Mouse (Mus musculus) splenic B cell, adult 2 months (primary cell): Measurements from ENCODE around the gene F10.

ENCODE experiments used
- DNase-seq: peaks from one replicate; pipeline ENCODE4 v3.0.0-alpha.2; 2011; ENCODE audit warnings: low read depth, low spot score
- H3K27me3 ChIP-seq: 2 replicates; pipeline ENCODE4 v1.6.1; 2012; ENCODE audit warnings: mild to moderate bottlenecking, low read length, moderate library complexity, mixed read lengths; ENCODE audit not compliant: control insufficient read depth, poor library complexity, insufficient read depth, severe bottlenecking
- H3K36me3 ChIP-seq: 2 replicates; pipeline ENCODE4 v1.6.1; 2012; ENCODE audit warnings: mild to moderate bottlenecking, low read length, moderate library complexity, mixed read lengths; ENCODE audit not compliant: control insufficient read depth, poor library complexity, insufficient read depth, severe bottlenecking

F10 gene

DNA sequence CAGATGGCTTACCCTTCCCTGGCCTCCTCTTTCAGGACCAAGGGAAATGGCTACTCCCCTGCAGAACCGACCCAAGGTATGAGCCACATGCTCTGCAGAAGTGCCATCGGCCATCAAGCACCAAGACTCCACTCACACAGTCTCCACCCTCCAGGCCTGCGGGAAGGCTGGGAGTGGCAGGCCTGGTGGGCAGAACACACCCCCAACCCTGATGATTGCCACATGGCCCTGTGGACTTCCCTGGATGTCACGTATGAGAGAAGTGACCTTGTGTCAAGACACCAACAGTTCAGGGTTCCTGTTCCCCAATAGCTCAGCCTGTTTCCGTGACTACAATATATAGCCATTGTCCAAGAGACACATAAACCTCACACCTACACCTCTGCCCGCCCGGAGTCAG lies at the start of gene F10:
F10 (plus strand) TSS at position 294 of the 400 bp plus-strand sequence.
- no peaks in the 10 kb centered on the region for H3K36me3 ChIP-seq
- no peaks in the 10 kb centered on the region for H3K27me3 ChIP-seq
- no peak for DNase-seq

DNA sequence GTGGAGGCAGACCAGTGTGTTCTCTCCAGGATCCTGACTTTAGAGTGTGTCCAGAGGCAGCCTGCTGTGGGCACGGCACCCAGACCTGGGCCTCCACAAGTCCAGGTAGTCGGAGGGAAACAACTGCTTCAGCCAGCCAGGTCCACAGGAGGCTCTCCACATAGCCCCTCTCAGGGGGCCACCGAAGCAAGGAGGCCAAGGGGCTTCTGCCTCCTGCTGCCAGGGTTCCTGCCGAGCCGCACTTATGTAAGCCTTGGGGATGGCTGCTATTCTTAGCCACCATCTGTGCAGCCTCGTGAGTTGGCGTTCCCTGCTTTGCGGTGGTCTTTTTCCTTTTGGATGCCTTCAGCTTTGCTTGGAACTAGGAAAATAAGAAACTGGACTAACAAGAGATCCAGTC lies 49.5 kb upstream of the F10 start:
- H3K36me3 ChIP-seq, result no peaks in the 10 kb centered on the region
- no peak for DNase-seq
- no peaks in the 10 kb centered on the region for H3K27me3 ChIP-seq

DNA sequence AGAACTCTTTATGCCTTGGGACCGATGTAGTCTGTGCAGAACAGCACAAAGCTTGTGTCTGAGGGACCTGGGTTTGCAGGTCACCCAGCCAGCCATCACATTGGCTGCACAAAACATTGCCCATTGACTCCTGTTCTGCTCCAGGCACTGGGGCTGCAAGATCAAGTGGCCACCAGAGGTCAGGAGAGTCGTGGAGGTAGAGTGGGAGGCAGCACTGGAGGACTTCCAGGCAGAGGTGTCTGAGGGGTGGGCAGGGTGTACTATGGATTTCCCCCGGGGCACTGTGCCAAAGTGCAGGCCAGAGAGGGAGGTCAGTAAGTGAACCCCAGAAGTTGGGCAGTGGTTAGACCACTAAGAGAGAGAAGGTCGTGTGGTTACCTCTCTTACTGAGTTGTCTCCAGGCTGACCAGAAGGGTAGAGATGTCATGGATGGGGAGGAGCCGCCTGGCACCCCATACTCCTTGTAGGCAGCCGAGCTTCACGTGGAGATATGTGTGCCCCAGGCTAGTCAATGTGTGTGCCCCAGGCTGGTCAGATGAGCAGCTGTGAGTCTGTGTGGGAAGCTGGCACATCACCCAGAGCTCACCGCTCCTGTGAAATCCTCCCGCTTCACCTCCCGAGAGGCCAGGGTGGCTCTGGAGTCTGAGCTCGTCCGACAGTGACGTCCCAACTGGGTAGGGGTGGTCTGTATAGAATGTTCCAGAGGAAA lies 48.2 kb upstream of the F10 start:
- Histone ChIP-seq H3K36me3 (no peaks in the 10 kb centered on the region), H3K27me3 (no peaks in the 10 kb centered on the region)
- no peak for DNase-seq

DNA sequence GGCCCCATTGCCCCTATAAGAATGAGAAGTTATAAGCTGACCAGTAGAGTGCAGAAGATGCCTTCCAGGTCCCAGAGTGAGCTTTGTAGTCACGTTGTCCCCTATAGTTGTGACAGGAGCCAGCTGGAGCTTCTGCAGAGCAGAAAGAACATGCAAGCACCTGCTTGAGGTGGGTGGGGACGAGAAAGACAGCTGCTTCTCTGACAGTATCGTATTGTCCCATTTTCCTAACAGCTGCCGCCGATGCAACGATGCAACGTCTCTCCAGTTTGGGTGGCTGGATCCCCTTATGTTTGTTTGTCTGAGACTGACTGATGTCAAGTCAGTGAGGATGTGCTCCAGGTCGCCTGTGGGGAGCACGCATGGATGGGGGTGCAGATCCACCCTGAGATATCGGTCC lies 45.7 kb upstream of the F10 start:
- Histone ChIP-seq H3K36me3 (no peaks in the 10 kb centered on the region), H3K27me3 (no peaks in the 10 kb centered on the region)
- no peak for DNase-seq

DNA sequence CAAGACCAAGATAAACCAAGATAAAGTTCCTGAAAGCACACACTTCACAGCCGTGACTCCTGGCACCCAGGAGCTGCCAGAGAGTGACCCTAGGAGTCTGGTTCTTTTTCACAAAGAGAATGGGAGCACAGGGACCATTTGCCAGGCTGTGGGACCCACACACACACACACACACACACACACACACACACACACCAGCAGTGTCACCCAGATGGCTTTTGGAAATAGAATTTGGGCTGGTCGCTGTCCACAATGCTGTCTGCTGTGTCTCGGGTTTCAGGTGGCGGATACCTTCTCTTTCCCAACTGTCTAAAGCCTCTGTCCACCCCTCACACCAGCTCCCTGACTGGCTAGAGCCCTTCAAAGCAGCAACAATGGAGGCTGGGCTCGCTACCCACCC lies 42.6 kb upstream of the F10 start:
- no peak for DNase-seq
- no peaks in the 10 kb centered on the region for H3K36me3 ChIP-seq

DNA sequence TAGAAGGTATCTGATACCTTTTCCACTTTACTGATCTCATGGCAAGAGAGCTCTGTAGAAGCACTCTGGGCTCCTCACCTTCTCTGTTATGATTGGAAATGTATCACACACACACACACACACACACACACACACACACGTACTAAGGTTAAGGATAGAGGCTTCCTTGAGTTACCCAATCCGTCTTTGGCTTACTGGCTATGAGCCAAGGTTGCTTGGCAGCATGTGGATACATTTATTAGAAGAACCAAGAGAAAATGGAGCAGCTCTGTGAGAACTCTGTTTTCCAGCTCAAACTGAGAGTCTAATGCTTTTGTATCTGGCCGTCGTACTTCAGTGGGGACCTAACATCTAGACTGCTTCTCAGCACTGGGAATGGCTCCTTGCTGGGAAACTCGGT lies 41.6 kb upstream of the F10 start:
- H3K27me3 ChIP-seq, result no peaks in the 10 kb centered on the region
- DNase-seq, result no peak
- no peaks in the 10 kb centered on the region for H3K36me3 ChIP-seq

More for the DNA sequence above, 42.6 kb upstream of the F10 start:
- H3K27me3 ChIP-seq, result no peaks in the 10 kb centered on the region

DNA sequence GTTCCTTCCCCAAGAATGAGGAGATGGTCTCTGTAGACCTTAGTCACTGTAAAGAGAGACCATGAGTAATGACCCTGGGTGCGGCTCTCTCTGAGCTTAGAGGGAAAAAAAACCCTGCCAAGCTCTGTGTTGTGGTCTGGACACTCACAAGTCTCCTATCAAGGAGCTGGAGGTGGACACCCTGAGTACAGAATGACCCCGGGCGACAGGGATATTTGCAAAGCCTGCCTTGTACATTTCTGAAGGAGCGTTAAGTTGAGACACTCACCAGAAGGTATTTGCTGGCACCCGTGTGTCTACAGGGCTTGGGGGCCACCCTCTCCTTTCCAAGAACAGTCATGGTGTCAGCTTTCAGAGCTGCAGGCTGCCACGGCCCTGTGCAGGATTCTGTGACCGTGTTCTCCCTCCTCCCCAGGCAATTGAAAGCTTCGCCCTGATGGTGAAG lies 40.3 kb upstream of the F10 start:
- no peaks in the 10 kb centered on the region for H3K27me3 ChIP-seq
- no peaks in the 10 kb centered on the region for H3K36me3 ChIP-seq
- no peak for DNase-seq

DNA sequence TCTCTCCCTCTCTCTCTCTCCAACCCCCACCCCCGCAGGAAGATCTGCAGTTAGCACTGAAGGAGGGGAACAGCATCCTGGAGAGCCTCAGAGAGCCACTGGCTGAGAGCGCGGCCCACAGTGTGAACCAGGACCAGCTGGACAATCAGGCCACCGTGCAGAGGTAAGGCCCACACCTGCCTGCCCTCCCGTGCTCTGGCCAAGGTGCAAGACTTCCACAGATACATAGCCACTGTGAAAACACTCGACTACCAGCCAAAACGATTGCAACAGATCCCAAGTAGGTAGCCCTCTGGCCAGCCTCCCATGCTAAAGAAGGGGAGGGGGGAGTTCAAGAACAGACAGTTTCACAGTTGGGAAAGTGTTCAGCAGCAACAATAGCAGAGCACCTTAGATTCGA lies 38.8 kb upstream of the F10 start:
- H3K36me3 ChIP-seq, result no peaks in the 10 kb centered on the region
- DNase-seq, result no peak
- no peaks in the 10 kb centered on the region for H3K27me3 ChIP-seq

DNA sequence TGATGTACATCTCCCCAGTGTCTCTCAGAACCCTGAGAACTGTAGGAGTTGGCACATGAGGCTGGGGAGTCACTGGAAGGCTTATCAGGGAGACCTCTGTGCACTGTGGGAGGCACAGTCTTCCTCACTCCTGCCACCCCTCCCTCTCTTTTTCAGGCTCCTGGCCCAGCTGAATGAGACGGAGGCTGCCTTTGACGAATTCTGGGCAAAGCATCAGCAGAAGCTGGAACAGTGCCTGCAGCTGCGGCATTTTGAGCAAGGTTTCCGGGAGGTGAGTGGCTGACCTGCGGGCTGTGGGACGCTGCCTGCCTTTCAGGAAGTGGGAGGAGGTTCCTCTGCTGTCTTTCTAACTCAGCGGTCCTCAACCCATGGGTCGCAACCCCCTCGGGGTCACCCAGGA lies 37.3 kb upstream of the F10 start:
- DNase-seq, result no peak
- Histone ChIP-seq H3K27me3 (no peaks in the 10 kb centered on the region), H3K36me3 (no peaks in the 10 kb centered on the region)

DNA sequence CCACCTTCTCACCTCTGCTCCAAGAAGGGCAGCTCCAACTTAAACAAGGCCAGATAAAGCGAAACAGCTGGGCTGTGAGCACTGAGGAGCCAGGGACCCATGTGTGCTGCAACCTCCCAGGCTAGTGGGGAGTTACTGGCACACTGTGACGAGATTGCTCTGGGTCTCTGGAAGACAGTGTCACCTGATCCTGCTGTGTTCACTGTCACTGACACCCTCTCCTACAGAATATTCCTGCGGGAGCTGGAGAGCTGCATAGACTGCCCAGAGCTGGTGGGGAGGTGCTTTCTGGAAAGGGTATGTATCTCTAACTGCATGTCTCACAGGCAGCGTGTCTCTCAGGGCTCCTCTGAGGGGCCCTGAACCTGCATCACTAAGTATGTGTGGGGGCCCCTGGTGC lies 29.6 kb upstream of the F10 start:
- no peaks in the 10 kb centered on the region for H3K27me3 ChIP-seq
- DNase-seq, result no peak
- H3K36me3 ChIP-seq, result no peaks in the 10 kb centered on the region

DNA sequence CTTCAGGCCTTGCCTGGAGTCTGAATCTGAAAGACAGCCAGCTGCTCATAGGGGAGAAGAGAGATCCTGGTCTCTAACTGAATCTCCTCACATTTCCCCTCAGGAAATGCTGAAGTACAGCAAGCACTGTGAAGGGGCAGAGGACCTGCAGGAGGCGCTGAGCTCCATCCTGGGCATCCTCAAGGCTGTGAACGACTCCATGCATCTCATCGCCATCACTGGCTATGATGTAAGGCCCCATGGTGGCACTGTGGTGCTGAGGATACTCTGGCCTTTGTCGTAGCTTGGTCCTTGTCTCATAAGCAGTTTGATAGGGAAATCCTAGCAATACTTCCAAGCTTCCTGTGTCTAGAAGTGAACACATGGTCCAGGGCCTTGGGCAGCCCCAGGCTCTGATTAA lies 26.8 kb upstream of the F10 start:
- Histone ChIP-seq H3K36me3 (no peaks in the 10 kb centered on the region), H3K27me3 (no peaks in the 10 kb centered on the region)
- DNase-seq, result no peak

DNA sequence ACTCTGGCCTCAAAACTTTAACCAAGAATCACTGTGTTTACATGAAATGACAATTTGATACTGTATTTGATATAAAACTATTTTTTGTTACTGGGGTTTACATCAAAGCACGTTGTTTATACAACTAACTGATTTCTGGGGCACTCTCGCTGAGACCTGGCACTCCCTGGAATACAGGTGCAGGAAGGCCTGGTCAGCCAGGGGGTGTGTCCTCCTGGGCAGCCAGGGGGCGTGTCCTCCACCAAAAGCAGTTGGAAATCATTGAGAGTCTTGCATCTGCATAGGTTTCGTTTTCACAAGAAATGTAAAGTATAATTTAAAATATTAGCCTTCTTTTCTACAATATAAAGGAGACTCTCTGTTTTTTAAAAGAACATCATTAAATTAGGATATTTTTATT lies 17.5 kb upstream of the F10 start:
- no peaks in the 10 kb centered on the region for H3K27me3 ChIP-seq
- no peak for DNase-seq

DNA sequence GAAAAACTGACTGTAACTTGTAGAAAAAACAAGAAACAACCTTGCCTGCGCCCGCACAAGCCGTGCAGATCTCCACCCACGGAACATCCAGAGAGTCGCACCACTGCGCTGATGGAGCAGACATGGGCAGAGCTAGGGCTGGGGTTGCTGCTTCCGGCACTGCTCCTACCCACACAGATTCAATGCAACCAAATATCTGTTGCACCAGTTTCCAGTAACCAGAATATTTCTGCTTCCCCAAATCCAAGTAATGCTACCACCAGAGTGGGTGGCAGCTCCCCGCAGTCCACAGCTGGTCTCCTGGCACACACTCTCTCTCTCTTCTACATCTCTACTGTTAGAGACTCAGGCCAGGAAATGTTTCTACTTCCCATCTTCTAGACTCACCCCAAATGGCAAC lies 15.3 kb upstream of the F10 start:
- Histone ChIP-seq H3K27me3 (no peaks in the 10 kb centered on the region), H3K36me3 (no peaks in the 10 kb centered on the region)
- DNase-seq, result no peak

More for the DNA sequence above, 17.5 kb upstream of the F10 start:
- H3K36me3 ChIP-seq, result no peaks in the 10 kb centered on the region

DNA sequence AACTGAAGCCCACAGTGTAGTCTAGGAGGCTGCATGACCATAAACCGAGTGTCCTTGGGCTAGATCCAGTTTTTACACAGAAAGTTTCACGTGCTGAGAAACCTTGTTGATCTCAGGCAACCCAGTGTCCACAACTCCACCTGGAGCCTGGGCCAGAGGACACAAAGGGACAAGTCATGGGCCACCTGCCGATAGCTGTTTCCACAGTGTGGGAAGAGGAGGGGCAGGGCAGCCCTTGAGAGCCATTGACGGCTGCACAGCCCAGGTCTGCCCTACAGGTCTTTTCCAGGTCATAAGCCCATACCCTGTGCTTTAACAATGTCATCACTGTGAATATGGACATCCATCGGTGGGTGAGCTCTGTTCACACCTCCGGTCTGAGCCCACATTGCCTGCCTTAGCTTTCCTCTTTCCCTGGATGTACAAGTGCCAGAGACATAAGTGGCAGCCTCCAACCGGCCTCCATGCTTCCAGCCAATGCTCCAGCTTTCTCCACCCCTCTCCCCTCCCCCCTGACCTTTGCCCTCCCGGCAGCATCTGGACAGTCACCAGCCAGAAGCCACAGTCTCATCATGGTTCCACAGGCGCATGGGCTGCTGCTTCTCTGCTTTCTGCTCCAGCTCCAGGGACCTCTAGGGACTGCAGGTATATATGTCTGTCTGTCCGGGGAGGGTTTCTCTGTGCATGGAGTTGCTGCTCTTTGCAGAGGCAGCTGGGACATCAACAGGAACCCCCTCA lies 11.5 kb upstream of the F10 start, which contains the start of gene F7:
F7 (plus strand) TSS at position 548 of the 738 bp plus-strand sequence.
- no peaks in the 10 kb centered on the region for H3K27me3 ChIP-seq
- H3K36me3 ChIP-seq, result no peaks in the 10 kb centered on the region
- no peak for DNase-seq

DNA sequence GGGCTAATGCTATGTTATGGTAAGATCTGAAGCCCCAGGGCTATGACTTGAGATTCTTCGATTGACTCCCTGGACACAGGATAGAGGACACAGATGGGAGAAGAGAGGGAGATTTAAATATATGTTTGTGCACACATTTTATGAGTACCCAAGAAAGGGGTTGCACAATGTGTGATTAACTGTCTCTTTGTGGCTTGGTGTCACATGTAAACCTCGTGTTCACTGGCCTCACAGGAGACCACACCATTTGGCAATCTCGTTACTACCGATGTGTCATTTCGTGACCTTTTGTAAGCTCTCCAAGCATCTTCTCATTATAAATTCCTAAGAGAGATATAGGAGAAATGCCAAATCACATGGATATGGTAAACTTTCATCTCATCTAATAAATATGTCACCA lies 9.5 kb upstream of the F10 start:
- no peaks in the 10 kb centered on the region for H3K27me3 ChIP-seq
- H3K36me3 ChIP-seq, result no peaks in the 10 kb centered on the region
- DNase-seq, result no peak
